Mouse (Mus musculus) hindbrain, embryonic 13.5 days (tissue): ENCODE measurements at regions not wholly inside any gene's neighbourhood (a gene's known extent, or its start where the extent isn't known, plus 50 kb on each side); places are given as distances from the start of the nearest gene placed in this dataset.
A peak's percentile ranks its signal among the peaks of the same experiment; 100 is the strongest.

Experiments
- ATAC-seq: fragments of 200-750 bp; cut with Nextera tagmentation; 2 replicates; pipeline ENCODE4 v1.8.0; 2017; ENCODE audit warnings: moderate TSS enrichment; ENCODE audit not compliant: low FRiP score
- H3K27ac ChIP-seq: fragments of 300-500 bp; sonication (generic); 2 replicates; pipeline ENCODE4 v1.5.1; 2015; ENCODE audit warnings: inconsistent platforms, mild to moderate bottlenecking, moderate library complexity
- H3K27me3 ChIP-seq: fragments of 300-500 bp; sonication (generic); 2 replicates; pipeline ENCODE4 v1.6.1; 2015; ENCODE audit warnings: mild to moderate bottlenecking, inconsistent platforms
- H3K36me3 ChIP-seq: fragments of 300-500 bp; sonication (generic); 2 replicates; pipeline ENCODE4 v1.6.1; 2015; ENCODE audit warnings: mild to moderate bottlenecking, inconsistent platforms
- H3K4me1 ChIP-seq: fragments of 300-500 bp; sonication (generic); replicated peaks from 2 replicates; pipeline ENCODE4 v1.6.1; 2015; ENCODE audit warnings: inconsistent platforms
- H3K4me2 ChIP-seq: fragments of 300-500 bp; sonication (generic); 2 replicates; pipeline ENCODE4 v1.6.1; 2015; ENCODE audit warnings: inconsistent platforms, mild to moderate bottlenecking, moderate library complexity
- H3K4me3 ChIP-seq: fragments of 300-500 bp; sonication (generic); 2 replicates; pipeline ENCODE4 v1.5.1; 2015; ENCODE audit warnings: mild to moderate bottlenecking, inconsistent platforms
- H3K9ac ChIP-seq: fragments of 300-500 bp; sonication (generic); 2 replicates; pipeline ENCODE4 v1.6.1; 2015; ENCODE audit warnings: mild to moderate bottlenecking, inconsistent platforms
- H3K9me3 ChIP-seq: fragments of 300-500 bp; sonication (generic); 2 replicates; pipeline ENCODE4 v1.6.1; 2016; ENCODE audit warnings: inconsistent platforms
- WGBS: fragments of 180-500 bp; shearing (Covaris S2); methylation state at CpG from one replicate; pipeline ENCODE4 v1.1.7; 2015; 5-methylcytosine and 5-hydroxymethylcytosine counted together

GRCm38 (mm10) chr6:140148628-140149245 lies 107.5 kb upstream of the Plcz1 start:
- 90% methylated on average over 11 of the region's 11 CpGs for WGBS

GRCm38 (mm10) chr6:140148138-140148537 lies 106.9 kb upstream of the Plcz1 start:
- ATAC-seq: 0 out of 2 replicates have a peak, but pooled peaks have one; percentile 46

More at GRCm38 (mm10) chr6:140148628-140149245, 107.5 kb upstream of the Plcz1 start:
- H3K27ac ChIP-seq: no peak overlapping the region
- no peaks in the 10 kb centered on the region for H3K27me3 ChIP-seq
- no peak overlapping the region for H3K9ac ChIP-seq
- no peak for ATAC-seq
- H3K4me1 ChIP-seq: peaks cover 12% of the 10 kb centered on the region
- no peaks in the 10 kb centered on the region for H3K36me3 ChIP-seq
- H3K4me2 ChIP-seq: no peak overlapping the region
- no peaks in the 10 kb centered on the region for H3K9me3 ChIP-seq
- H3K4me3 ChIP-seq: no peak overlapping the region

GRCm38 (mm10) chr6:140147711-140148110 lies 106.5 kb upstream of the Plcz1 start:
- no peaks in the 10 kb centered on the region for H3K36me3 ChIP-seq
- H3K4me1 ChIP-seq: peaks cover 12% of the 10 kb centered on the region
- no peak overlapping the region for H3K4me3 ChIP-seq
- no peak overlapping the region for H3K9ac ChIP-seq
- H3K27me3 ChIP-seq: no peaks in the 10 kb centered on the region
- H3K27ac ChIP-seq: peak overlapping the region; percentile 52
- no peaks in the 10 kb centered on the region for H3K9me3 ChIP-seq
- no peak overlapping the region for H3K4me2 ChIP-seq
- ATAC-seq: 0 out of 2 replicates have a peak, but pooled peaks have one; percentile 24
- WGBS: 59% methylated on average over 6 of the region's 6 CpGs

More at GRCm38 (mm10) chr6:140148138-140148537, 106.9 kb upstream of the Plcz1 start:
- Histone ChIP-seq H3K4me3 (no peak overlapping the region), H3K4me1 (peaks cover 12% of the 10 kb centered on the region), H3K9ac (no peak overlapping the region), H3K27me3 (no peaks in the 10 kb centered on the region), H3K4me2 (no peak overlapping the region), H3K36me3 (no peaks in the 10 kb centered on the region), H3K27ac (peak overlapping the region; percentile 52; the same call in 1 of the 2 replicates), H3K9me3 (no peaks in the 10 kb centered on the region)
- WGBS: 22% methylated on average over 3 of the region's 3 CpGs

- no peak for ATAC-seq
- no peak overlapping the region for H3K27ac ChIP-seq
- no peak overlapping the region for H3K9ac ChIP-seq
- no peaks in the 10 kb centered on the region for H3K9me3 ChIP-seq
- no peak overlapping the region for H3K4me2 ChIP-seq
- no peaks in the 10 kb centered on the region for H3K36me3 ChIP-seq
- no peak overlapping the region for H3K4me3 ChIP-seq
- no peaks in the 10 kb centered on the region for H3K4me1 ChIP-seq
- 75% methylated on average over 8 of the region's 8 CpGs for WGBS
- H3K27me3 ChIP-seq: no peaks in the 10 kb centered on the region
Measured at GRCm38 (mm10) chr6:140133734-140134133, 92.5 kb upstream of the Plcz1 start.

GRCm38 (mm10) chr6:140126645-140127044 lies 85.4 kb upstream of the Plcz1 start:
- Histone ChIP-seq H3K4me2 (no peak overlapping the region), H3K36me3 (no peaks in the 10 kb centered on the region), H3K4me1 (no peaks in the 10 kb centered on the region), H3K9me3 (no peaks in the 10 kb centered on the region; the same call in 1 of the 2 replicates), H3K27me3 (no peaks in the 10 kb centered on the region), H3K27ac (no peak overlapping the region), H3K9ac (no peak overlapping the region), H3K4me3 (no peak overlapping the region)
- WGBS: 92% methylated on average over 7 of the region's 7 CpGs
- ATAC-seq: no peak

- no peaks in the 10 kb centered on the region for H3K4me1 ChIP-seq
- no peak for ATAC-seq
- no peaks in the 10 kb centered on the region for H3K27me3 ChIP-seq
- H3K4me3 ChIP-seq: no peak overlapping the region
- WGBS: 95% methylated on average over 2 of the region's 2 CpGs
- H3K36me3 ChIP-seq: no peaks in the 10 kb centered on the region
- H3K4me2 ChIP-seq: no peak overlapping the region
- no peak overlapping the region for H3K9ac ChIP-seq
- H3K9me3 ChIP-seq: no peaks in the 10 kb centered on the region
- H3K27ac ChIP-seq: no peak overlapping the region
Measured at GRCm38 (mm10) chr6:140114024-140114423, 72.8 kb upstream of the Plcz1 start.

GRCm38 (mm10) chr6:140112054-140112453 lies 70.8 kb upstream of the Plcz1 start:
- WGBS: 71% methylated on average over 10 of the region's 10 CpGs
- ATAC-seq: no peak
- Histone ChIP-seq H3K36me3 (no peaks in the 10 kb centered on the region), H3K4me1 (no peaks in the 10 kb centered on the region), H3K27ac (no peak overlapping the region), H3K4me2 (no peak overlapping the region), H3K27me3 (no peaks in the 10 kb centered on the region), H3K9me3 (no peaks in the 10 kb centered on the region), H3K9ac (no peak overlapping the region), H3K4me3 (no peak overlapping the region)

GRCm38 (mm10) chr6:140108083-140108482 lies 66.8 kb upstream of the Plcz1 start:
- 73% methylated on average over 8 of the region's 8 CpGs for WGBS
- H3K9ac ChIP-seq: no peak overlapping the region
- H3K27ac ChIP-seq: no peak overlapping the region

GRCm38 (mm10) chr6:140107628-140108027 lies 66.4 kb upstream of the Plcz1 start:
- 87% methylated on average over 16 of the region's 16 CpGs for WGBS

More at GRCm38 (mm10) chr6:140108083-140108482, 66.8 kb upstream of the Plcz1 start:
- Histone ChIP-seq H3K27me3 (no peaks in the 10 kb centered on the region), H3K4me2 (no peak overlapping the region), H3K4me3 (no peak overlapping the region), H3K4me1 (no peaks in the 10 kb centered on the region), H3K9me3 (no peaks in the 10 kb centered on the region), H3K36me3 (no peaks in the 10 kb centered on the region)
- ATAC-seq: no peak

GRCm38 (mm10) chr6:140106141-140106540 lies 64.9 kb upstream of the Plcz1 start:
- H3K4me1 ChIP-seq: no peaks in the 10 kb centered on the region
- no peaks in the 10 kb centered on the region for H3K36me3 ChIP-seq
- H3K27me3 ChIP-seq: no peaks in the 10 kb centered on the region
- H3K27ac ChIP-seq: no peak overlapping the region
- H3K4me2 ChIP-seq: no peak overlapping the region
- H3K9me3 ChIP-seq: no peaks in the 10 kb centered on the region
- no peak overlapping the region for H3K4me3 ChIP-seq
- WGBS: 90% methylated on average over 5 of the region's 5 CpGs
- no peak overlapping the region for H3K9ac ChIP-seq
- ATAC-seq: no peak

More at GRCm38 (mm10) chr6:140107628-140108027, 66.4 kb upstream of the Plcz1 start:
- Histone ChIP-seq H3K9ac (no peak overlapping the region), H3K9me3 (no peaks in the 10 kb centered on the region), H3K4me2 (no peak overlapping the region), H3K27ac (no peak overlapping the region), H3K27me3 (no peaks in the 10 kb centered on the region), H3K36me3 (no peaks in the 10 kb centered on the region), H3K4me3 (no peak overlapping the region), H3K4me1 (no peaks in the 10 kb centered on the region)
- ATAC-seq: no peak

GRCm38 (mm10) chr6:140102043-140102442 lies 60.8 kb upstream of the Plcz1 start:
- Histone ChIP-seq H3K4me2 (no peak overlapping the region), H3K9me3 (no peaks in the 10 kb centered on the region), H3K4me3 (no peak overlapping the region), H3K4me1 (no peaks in the 10 kb centered on the region), H3K36me3 (no peaks in the 10 kb centered on the region), H3K27ac (no peak overlapping the region), H3K9ac (no peak overlapping the region), H3K27me3 (no peaks in the 10 kb centered on the region)
- no peak for ATAC-seq
- WGBS: 88% methylated on average over 6 of the region's 6 CpGs

GRCm38 (mm10) chr6:140095416-140095815 lies 54.2 kb upstream of the Plcz1 start:
- Histone ChIP-seq H3K27ac (no peak overlapping the region), H3K27me3 (no peaks in the 10 kb centered on the region), H3K4me3 (no peak overlapping the region), H3K9ac (no peak overlapping the region), H3K4me1 (no peaks in the 10 kb centered on the region), H3K9me3 (no peaks in the 10 kb centered on the region), H3K4me2 (no peak overlapping the region), H3K36me3 (no peaks in the 10 kb centered on the region)
- ATAC-seq: no peak
- WGBS: 68% methylated on average over 10 of the region's 10 CpGs
